Mouse (Mus musculus): ENCODE data around the gene Plpp6.
"Not testable (repeated sequence)": the region's sequence is repeated elsewhere in the genome, so short reads cannot be mapped to it uniquely, and the experiment has no call there.

Plpp6 gene

DNA sequence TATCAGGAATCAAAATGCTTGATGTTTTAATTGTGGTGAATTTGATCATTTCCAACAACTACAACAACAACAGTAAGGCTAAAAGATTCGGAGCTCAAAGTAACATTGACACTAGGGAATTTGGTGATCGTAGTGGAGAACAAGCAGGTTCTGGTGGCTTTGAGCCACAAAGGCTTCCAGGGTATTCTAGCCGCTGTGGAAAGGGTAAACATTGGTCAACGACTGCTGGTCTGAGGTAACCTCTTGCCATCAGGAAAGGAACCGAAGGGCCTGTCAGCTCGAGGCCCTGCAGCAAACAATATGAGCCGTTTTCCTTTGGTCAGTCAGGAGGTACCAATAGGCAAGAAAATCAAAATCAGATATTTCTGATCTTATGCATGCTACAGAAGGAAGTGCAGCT, 18.9 kb downstream of the Plpp6 start:
- in situ Hi-C loops (cut with MboI, MseI), result loop anchor here (25.0 kb wide), 1 partner anchor 1545 kb away; the partner anchor contains the start of gene Pum3

DNA sequence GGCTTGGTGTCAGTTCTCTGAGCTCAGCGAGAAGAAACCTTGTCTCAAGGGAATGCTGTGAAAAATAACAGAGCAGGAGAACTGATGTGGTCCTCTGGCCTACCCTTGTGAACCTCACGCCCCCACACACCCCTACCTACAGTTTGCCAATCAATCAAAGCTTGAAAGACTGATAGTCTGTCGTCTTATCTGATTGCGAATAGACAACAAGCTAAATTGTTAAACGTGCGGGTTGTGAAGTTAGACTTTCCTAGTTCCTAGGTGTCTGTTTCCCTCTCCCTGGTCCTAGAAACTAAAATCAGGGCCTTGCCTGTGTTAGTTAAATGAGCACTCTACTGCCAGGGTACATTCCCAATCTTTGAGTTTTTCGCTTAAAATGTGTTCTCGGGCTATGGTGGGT, 25.8 kb downstream of the Plpp6 start:
- in situ Hi-C loops (cut with MboI, MseI), result loop anchor here (25.0 kb wide), 1 partner anchor 1552 kb away; the partner anchor contains the start of gene Pum3

GRCm38 (mm10) chr19:28990194-28990589, 26.4 kb downstream of the Plpp6 start, which contains the start of gene Cdc37l1:
Gene Cdc37l1 (plus strand): TSS chr19:28990352.
- in situ Hi-C loops (cut with MboI, MseI), result loop anchor here (25.0 kb wide), 1 partner anchor 1553 kb away; the partner anchor contains the start of gene Pum3

GRCm38 (mm10) chr19:28990590-28991221, 27.0 kb downstream of the Plpp6 start:
- in situ Hi-C loops (cut with MboI, MseI), result loop anchor here (25.0 kb wide), 1 partner anchor 1553 kb away; the partner anchor contains the start of gene Pum3

DNA sequence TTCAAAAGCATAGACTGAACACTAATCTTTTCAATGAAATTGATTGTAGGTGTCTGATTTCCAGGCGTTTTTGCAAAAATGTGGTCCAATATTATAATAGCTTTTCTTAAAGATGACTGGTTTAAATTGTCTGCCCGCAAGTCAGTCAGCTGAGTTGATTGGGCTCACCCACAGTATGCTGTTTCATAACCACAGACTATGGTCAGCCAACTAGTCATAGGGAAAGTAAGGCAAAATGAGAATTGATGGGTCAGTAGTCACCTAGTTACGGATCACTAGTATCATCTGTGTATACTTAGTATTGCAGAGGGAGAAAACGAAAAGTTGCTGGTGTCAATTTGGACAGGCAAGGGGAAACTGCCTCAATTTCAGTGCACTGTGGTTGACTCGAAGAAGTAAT, 27.6 kb downstream of the Plpp6 start:
- in situ Hi-C loops (cut with MboI, MseI), result loop anchor here (25.0 kb wide), 1 partner anchor 1554 kb away; the partner anchor contains the start of gene Pum3

GRCm38 (mm10) chr19:28994870-28995269, 31.1 kb downstream of the Plpp6 start:
- in situ Hi-C loops (cut with MboI, MseI), result loop anchor here (25.0 kb wide), 1 partner anchor 1558 kb away; the partner anchor contains the start of gene Pum3

DNA sequence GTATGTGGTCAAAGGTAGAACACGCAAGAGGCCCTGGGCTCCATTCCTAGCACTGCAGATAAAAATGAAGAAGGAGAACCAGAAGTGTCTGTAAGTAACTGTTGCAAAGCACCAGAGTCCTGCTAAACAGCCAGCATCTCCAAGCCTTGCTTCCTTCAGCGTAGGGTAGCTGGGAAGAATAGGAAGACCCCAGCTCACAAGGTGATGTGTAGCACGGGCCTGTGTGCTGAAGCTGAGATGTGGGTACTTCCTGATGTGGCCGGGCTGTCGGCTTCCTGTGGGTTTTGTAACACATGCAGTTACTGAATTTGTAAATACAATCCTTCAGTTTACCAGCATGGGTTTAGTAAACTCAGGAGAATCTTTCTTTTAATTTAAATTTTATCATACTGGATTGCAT, 31.6 kb downstream of the Plpp6 start:
- in situ Hi-C loops (cut with MboI, MseI), result loop anchor here (25.0 kb wide), 1 partner anchor 1558 kb away; the partner anchor contains the start of gene Pum3

GRCm38 (mm10) chr19:28997976-28998630, 34.4 kb downstream of the Plpp6 start:
- in situ Hi-C loops (cut with MboI, MseI), result loop anchor here (25.0 kb wide), 1 partner anchor 1561 kb away; the partner anchor contains the start of gene Pum3

GRCm38 (mm10) chr19:29000321-29000720, 36.6 kb downstream of the Plpp6 start:
- in situ Hi-C loops (cut with MboI, MseI), result not testable (repeated sequence)

GRCm38 (mm10) chr19:29008069-29008706, 44.4 kb downstream of the Plpp6 start:
- in situ Hi-C loops (cut with MboI, MseI), result no loop called here

DNA sequence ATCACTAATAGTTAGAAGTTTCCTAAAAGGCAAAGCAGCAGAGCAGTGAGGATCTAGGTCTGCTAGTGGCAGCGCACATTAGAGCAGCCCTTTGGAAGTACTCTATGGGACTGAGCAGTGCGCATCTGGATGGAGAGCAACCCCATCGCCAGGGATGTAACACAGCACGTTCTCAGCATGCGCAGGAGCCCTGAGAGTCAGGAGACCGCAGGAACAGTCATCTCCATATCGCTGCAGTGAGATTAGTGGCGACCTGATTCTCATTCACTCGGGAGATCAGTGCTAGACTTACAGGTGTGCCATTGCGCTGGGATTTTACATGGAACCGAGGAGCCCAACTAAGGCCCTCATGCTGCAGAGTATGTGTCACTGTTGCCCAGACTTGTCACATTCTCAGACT, 45.3 kb downstream of the Plpp6 start:
- in situ Hi-C loops (cut with MboI, MseI), result no loop called here

DNA sequence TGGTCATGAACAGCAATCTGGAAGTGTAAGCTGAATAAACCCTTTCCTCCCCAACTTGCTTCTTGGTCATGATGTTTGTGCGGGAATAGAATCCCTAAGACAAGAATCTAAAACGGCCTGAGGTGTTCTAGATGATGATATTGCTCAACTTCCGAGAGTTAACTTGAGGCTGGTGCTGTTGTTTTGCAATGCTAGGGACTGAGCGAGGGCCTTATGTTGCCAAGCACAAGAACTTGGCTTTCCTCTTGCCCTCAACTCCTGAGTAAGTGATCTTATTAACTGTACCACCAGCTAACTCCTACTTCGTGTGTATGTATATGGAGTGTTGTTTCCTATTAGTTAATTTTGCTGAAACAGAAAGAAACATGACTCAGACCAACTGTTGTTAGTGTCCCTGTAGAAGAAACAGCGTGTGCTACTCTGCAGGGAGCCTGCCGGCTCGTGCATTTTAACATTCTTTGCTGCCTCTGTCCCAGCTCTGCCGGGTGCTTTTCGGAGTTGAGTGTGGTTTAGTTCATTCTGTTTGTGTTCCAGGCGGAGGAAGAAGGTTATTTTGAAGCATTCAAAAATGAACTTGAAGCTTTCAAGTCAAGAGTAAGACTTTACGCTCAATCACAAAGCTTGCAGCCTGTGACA, 47.7 kb downstream of the Plpp6 start:
- in situ Hi-C loops (cut with MboI, MseI), result no loop called here

DNA sequence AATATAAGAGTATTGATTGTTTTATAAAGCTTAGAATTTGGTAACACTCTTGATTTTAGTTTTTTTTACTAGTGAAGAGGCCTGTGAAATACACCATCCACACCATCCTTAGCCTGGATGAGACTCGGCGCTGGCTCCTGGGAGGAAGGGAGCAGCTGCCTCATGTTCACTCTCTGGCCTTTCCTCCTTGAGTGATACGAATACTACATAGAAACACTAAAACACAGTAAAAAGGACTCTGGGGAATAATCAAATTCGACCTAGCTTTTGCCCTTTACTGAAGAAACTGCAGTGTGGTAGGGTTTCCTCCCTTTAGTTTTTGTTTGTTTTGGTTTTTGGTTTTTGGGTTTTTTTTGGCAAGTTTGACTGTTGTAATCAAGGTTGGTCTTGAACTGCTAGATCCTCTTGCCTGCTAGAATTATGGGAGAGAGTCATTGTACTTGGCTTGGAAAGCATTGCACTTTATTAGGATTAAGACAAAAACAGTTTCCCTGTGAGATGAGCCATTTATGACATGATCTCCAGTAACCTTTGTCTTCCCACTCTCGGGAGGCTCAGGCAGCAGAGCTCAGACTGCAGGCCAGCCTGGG, 50.8 kb downstream of the Plpp6 start:
- in situ Hi-C loops (cut with MboI, MseI), result no loop called here

DNA sequence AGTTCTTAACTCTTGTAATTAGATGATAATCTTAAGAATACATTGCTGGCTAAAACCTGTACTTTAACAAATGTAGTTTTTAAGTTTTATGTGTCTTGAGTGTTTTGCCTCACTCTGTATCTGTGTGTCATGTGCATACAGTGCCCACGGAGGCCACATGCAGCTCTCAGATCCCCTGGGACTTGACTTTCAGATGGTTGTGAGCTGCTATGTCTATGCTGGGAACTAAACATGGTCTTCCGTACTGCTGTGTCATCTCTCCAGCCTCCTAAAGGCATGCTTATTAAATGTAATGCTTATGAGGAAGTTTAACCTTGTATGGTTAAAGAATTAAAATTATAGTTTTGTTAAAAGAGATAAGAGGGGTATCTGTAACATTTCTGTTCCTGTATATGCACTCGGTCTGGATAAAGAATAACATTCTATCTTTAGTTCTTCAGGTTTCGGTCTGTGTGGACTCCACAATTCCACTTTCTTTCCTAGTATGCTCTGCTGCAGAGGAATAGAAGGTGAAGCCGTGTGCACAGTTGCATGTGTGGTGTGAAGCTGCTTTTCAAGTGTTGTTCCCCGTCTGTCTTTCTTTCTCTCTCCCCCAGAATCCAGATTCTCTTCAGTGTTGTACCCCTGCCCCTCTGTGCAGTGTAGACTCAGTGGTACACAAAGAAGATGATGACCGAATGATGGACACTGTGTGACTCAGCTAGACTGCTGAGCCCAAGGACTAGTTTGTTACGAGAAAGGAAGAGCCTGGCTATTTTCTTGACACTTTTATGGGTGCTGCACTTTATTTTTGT, 51.9 kb downstream of the Plpp6 start:
- in situ Hi-C loops (cut with MboI, MseI), result no loop called here

GRCm38 (mm10) chr19:29016204-29016765, 52.5 kb downstream of the Plpp6 start:
- in situ Hi-C loops (cut with MboI, MseI), result no loop called here
